Mouse (Mus musculus): ENCODE results near the gene Zfp74. TPM values are rescaled to one million over a fixed set of nuclear protein-coding genes. Genes with fewer than 3 reads are reported as not detected.

The Zfp74 gene
- polyA plus RNA-seq, 3 experiments from 2014 or later: 3.8 to 4.7 (median 4.6) TPM

Other genes starting within 250 kb of the Zfp74 start
- gene Catsperg2, start 227.1 kb downstream of the Zfp74 start, polyA plus RNA-seq (2017; shearing (Covaris generic)): not detected
- gene Zfp84, start 185.5 kb downstream of the Zfp74 start, polyA plus RNA-seq (2017; shearing (Covaris generic)): 10 to 100 TPM; 14.0 to 17.9 (median 14.8) TPM
- under 1 TPM; 0.28 to 0.36 (median 0.35) TPM for gene Zfp30, start 170.1 kb downstream of the Zfp74 start, polyA plus RNA-seq (2017; shearing (Covaris generic))
- 10 to 100 TPM; 16.3 to 19.1 (median 16.9) TPM for gene Zfp790, start 138.0 kb downstream of the Zfp74 start, polyA plus RNA-seq (2017; shearing (Covaris generic))
- gene Zfp940, start 100.4 kb downstream of the Zfp74 start, polyA plus RNA-seq (2017; shearing (Covaris generic)): 1 to 10 TPM; 3.5 to 6.8 (median 4.8) TPM
- 1 to 10 TPM; 2.7 to 9.2 (median 8.2) TPM for gene Zfp420, start 94.1 kb downstream of the Zfp74 start, polyA plus RNA-seq (2017; shearing (Covaris generic))
- gene Zfp27, start 47.5 kb downstream of the Zfp74 start, polyA plus RNA-seq (2017; shearing (Covaris generic)): 1 to 10 TPM; 5.8 to 8.4 (median 7.1) TPM
- 1 to 10 TPM in 1 of 3 experiments, under 1 TPM in 2; 0.63 to 1.0 (median 0.80) TPM for gene Zfp383, start 45.9 kb downstream of the Zfp74 start, polyA plus RNA-seq (2017; shearing (Covaris generic))
- gene Zfp568, start 29.9 kb upstream of the Zfp74 start, polyA plus RNA-seq (2017; shearing (Covaris generic)): 1 to 10 TPM; 1.8 to 2.0 (median 2.0) TPM
- gene Zfp14, start 97.3 kb upstream of the Zfp74 start, polyA plus RNA-seq (2017; shearing (Covaris generic)): 1 to 10 TPM; 4.4 to 7.2 (median 5.8) TPM
- gene Zfp82, start 118.8 kb upstream of the Zfp74 start, polyA plus RNA-seq (2017; shearing (Covaris generic)): 10 to 100 TPM in 1 of 3 experiments, 1 to 10 TPM in 2; 4.6 to 10.9 (median 5.9) TPM
- 1 to 10 TPM in 2 of 3 experiments, under 1 TPM in 1; 0.87 to 3.9 (median 1.7) TPM for gene Gm26920, start 136.3 kb upstream of the Zfp74 start, polyA plus RNA-seq (2017; shearing (Covaris generic))
- gene Zfp566, start 136.4 kb upstream of the Zfp74 start, polyA plus RNA-seq (2017; shearing (Covaris generic)): 10 to 100 TPM in 2 of 3 experiments, 1 to 10 TPM in 1; 7.2 to 14.5 (median 10.9) TPM
- gene Zfp260, start 140.7 kb upstream of the Zfp74 start, polyA plus RNA-seq (2017; shearing (Covaris generic)): 10 to 100 TPM; 59.7 to 83.0 (median 70.5) TPM
- 10 to 100 TPM; 10.2 to 15.5 (median 15.1) TPM for gene Zfp382, start 167.9 kb upstream of the Zfp74 start, polyA plus RNA-seq (2017; shearing (Covaris generic))
- gene Zfp146, start 215.7 kb upstream of the Zfp74 start, polyA plus RNA-seq (2017; shearing (Covaris generic)): 10 to 100 TPM; 12.9 to 20.8 (median 13.5) TPM
- 1 to 10 TPM; 2.3 to 3.5 (median 3.3) TPM for gene Cox7a1, start 230.1 kb upstream of the Zfp74 start, polyA plus RNA-seq (2017; shearing (Covaris generic))
- gene Capns1, start 244.7 kb upstream of the Zfp74 start, polyA plus RNA-seq (2017; shearing (Covaris generic)): 10 to 100 TPM; 66.6 to 74.8 (median 71.1) TPM